9 mouse cellular contexts compared by ENCODE assay signal in the genomic region with DNA sequence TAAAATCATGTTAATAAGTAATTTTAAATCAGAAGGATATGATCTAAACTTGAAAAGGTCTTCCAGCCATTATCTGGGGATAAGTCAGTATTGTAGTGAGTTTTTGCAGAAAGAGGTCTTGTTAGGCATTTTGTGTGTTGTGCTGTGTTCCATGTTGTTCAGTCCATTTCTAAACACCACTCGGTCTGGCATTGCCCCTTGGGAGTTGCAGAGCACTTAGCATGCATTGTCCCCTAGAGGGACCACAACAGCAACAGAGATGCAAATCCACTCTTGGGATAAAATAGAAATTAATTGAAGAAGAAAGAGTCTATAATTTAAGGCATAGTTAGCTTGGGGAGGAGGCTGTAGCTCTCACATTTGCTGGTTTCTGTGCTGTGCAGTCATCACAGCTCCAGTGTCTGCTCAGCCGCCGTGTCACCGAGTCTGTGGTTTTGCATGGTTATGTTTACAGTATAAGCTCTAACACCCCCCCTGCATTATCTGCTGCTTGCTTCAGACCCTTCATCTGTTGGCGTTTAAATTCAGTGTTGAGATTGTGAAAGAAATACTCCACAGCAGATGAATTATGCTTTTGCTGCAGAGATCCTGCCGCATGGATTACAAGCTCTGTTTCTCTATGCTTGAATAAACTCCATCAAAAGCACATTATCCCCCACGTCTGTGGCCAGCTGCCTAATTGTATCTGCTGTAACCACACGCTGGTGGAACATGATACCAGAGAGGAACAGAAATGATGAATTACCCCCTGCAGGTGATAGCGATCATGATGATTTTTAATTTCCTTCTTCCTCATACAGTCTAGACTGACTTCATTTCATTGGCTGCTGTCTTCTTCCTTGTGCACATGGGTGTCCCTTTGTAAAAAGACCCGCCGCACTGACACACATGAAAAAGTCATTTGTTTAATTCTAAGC.
DNase-seq lines count a peak whose midpoint lies in the region; ATAC-seq and TF ChIP-seq lines count a peak whose summit lies in the region.
"Had no signal": no experiment of that assay in that cellular context is flagged by ENCODE, and none has a peak within 500 bp of the region (broad histone marks: within the 10 kb centered on the region; RNA-seq: fewer than 3 reads in every experiment).

No protein-coding gene starts in this region.

- peak; percentile 77 for ATAC-seq in neural tube, embryonic 11.5 days (ENCODE audit: insufficient read depth, low FRiP score, low TSS enrichment)
- ATAC-seq in embryonic facial prominence, embryonic 15.5 days (ENCODE audit: insufficient number of reproducible peaks, low FRiP score, low TSS enrichment, low read depth), result 0 out of 2 replicates have a peak, but pooled peaks have one; percentile 51
- ATAC-seq in neural tube, embryonic 12.5 days (ENCODE audit: low FRiP score, low read depth), result peak; percentile 86

- H3K9me3 ChIP-seq in neural tube, embryonic 11.5 days (ENCODE audit: control insufficient read depth, low read length), result no peaks in the 10 kb centered on the region
- no peaks in the 10 kb centered on the region for H3K9me3 ChIP-seq in embryonic facial prominence, embryonic 15.5 days (replicated peaks)
- no peaks in the 10 kb centered on the region for H3K9me3 ChIP-seq in neural tube, embryonic 12.5 days
- H3K9me3 ChIP-seq: limb, embryonic 12.5 days had no signal

- H3K4me1 ChIP-seq in neural tube, embryonic 11.5 days (ENCODE audit: control insufficient read depth, insufficient read depth, low read length), result 0 out of 2 replicates have a peak, but pooled peaks cover 3% of the 10 kb centered on the region
- H3K4me1 ChIP-seq in embryonic facial prominence, embryonic 15.5 days, result peaks cover 7% of the 10 kb centered on the region; the same call in 1 of the 2 replicates
- peaks cover 10% of the 10 kb centered on the region for H3K4me1 ChIP-seq in neural tube, embryonic 12.5 days

- intact Hi-C loops in gastrocnemius, postnatal 14 days (cut with DNase I; ENCODE audit: low total_unique reads), result no loop called here
- intact Hi-C loops in gastrocnemius, adult 2 months (cut with DNase I), result no loop called here

- H3K9ac ChIP-seq in neural tube, embryonic 11.5 days (ENCODE audit: low read length), result no peak overlapping the region
- no peak overlapping the region for H3K9ac ChIP-seq in embryonic facial prominence, embryonic 15.5 days
- H3K9ac ChIP-seq in neural tube, embryonic 12.5 days, result no peak overlapping the region
- H3K9ac ChIP-seq: limb, embryonic 12.5 days had no signal

- peak; percentile 58 for DNase-seq in neural tube, embryonic 11.5 days (ENCODE audit: low spot score)
- DNase-seq in neural tube, embryonic 10.5 days (ENCODE audit: extremely low spot score, low spot score), result no peak
- peak; percentile 33 to 52 for DNase-seq in layer of hippocampus, adult 2 months (ENCODE audit: low spot score in 2 of 2)
- DNase-seq in gastrocnemius, postnatal 14 days, result no peak
- no peak for DNase-seq in cerebellum, adult 11 months
- DNase-seq in gastrocnemius, adult 2 months, result no peak

- 46% methylated on average over 11 of the region's 11 CpGs for WGBS in neural tube, embryonic 11.5 days
- WGBS in embryonic facial prominence, embryonic 15.5 days, result 25% methylated on average over 11 of the region's 11 CpGs
- 41% methylated on average over 11 of the region's 11 CpGs for WGBS in neural tube, embryonic 12.5 days

- TF ChIP-seq CTCF in layer of hippocampus, adult 2 months (conservative IDR thresholded peaks at IDR 0.05), result peak; percentile 41; the same call in 1 of the 2 replicates
- no peak for TF ChIP-seq CTCF in gastrocnemius, adult 2 months (IDR thresholded peaks at IDR 0.05)

- no peak overlapping the region for H3K4me3 ChIP-seq in neural tube, embryonic 11.5 days (ENCODE audit: low read depth, low read length)
- H3K4me3 ChIP-seq in embryonic facial prominence, embryonic 15.5 days (replicated peaks), result no peak overlapping the region
- peak overlapping the region; percentile 43 for H3K4me3 ChIP-seq in layer of hippocampus, adult 2 months
- H3K4me3 ChIP-seq in neural tube, embryonic 12.5 days, result no peak overlapping the region
- H3K4me3 ChIP-seq in gastrocnemius, adult 2 months, result no peak overlapping the region
- H3K4me3 ChIP-seq: limb, embryonic 12.5 days had no signal

- H3K27ac ChIP-seq in neural tube, embryonic 11.5 days (ENCODE audit: low read depth, low read length), result 0 out of 2 replicates have a peak overlapping the region, but pooled peaks have one; percentile 58
- no peak overlapping the region for H3K27ac ChIP-seq in embryonic facial prominence, embryonic 15.5 days (replicated peaks)
- H3K27ac ChIP-seq in layer of hippocampus, adult 2 months, result peak overlapping the region; percentile 70
- peak overlapping the region; percentile 59; the same call in 1 of the 2 replicates for H3K27ac ChIP-seq in neural tube, embryonic 12.5 days
- no peak overlapping the region for H3K27ac ChIP-seq in gastrocnemius, adult 2 months
- H3K27ac ChIP-seq: limb, embryonic 12.5 days had no signal

- H3K36me3 ChIP-seq in neural tube, embryonic 11.5 days (ENCODE audit: control insufficient read depth, insufficient read depth, low read length), result no peaks in the 10 kb centered on the region
- peaks cover 7% of the 10 kb centered on the region; the same call in 1 of the 2 replicates for H3K36me3 ChIP-seq in embryonic facial prominence, embryonic 15.5 days
- peaks cover 4% of the 10 kb centered on the region; the same call in 1 of the 2 replicates for H3K36me3 ChIP-seq in neural tube, embryonic 12.5 days

- no peaks in the 10 kb centered on the region for H3K27me3 ChIP-seq in neural tube, embryonic 11.5 days (ENCODE audit: control insufficient read depth, insufficient read depth, low read length)
- H3K27me3 ChIP-seq in embryonic facial prominence, embryonic 15.5 days, result no peaks in the 10 kb centered on the region
- no peaks in the 10 kb centered on the region for H3K27me3 ChIP-seq in neural tube, embryonic 12.5 days (replicated peaks)
- H3K27me3 ChIP-seq: limb, embryonic 12.5 days had no signal

- H3K4me2 ChIP-seq in neural tube, embryonic 11.5 days (ENCODE audit: low read depth), result no peak overlapping the region
- 0 out of 2 replicates have a peak overlapping the region, but pooled peaks have one; percentile 13 for H3K4me2 ChIP-seq in embryonic facial prominence, embryonic 15.5 days (replicated peaks)
- H3K4me2 ChIP-seq in neural tube, embryonic 12.5 days (replicated peaks), result peak overlapping the region; percentile 12
- H3K4me2 ChIP-seq: limb, embryonic 12.5 days had no signal

Comparison
In these comparisons a context has a peak if more than half of its experiments do, and no peak if none do; other contexts are left out.
1. DNase-seq: peak in neural tube, embryonic 11.5 days (single experiment) and layer of hippocampus, adult 2 months (2 of 2); none in neural tube, embryonic 10.5 days (single experiment), gastrocnemius, postnatal 14 days (single experiment), cerebellum, adult 11 months (single experiment) and gastrocnemius, adult 2 months (single experiment).
2. H3K27ac ChIP-seq: peak in neural tube, embryonic 11.5 days (single experiment), layer of hippocampus, adult 2 months (single experiment) and neural tube, embryonic 12.5 days (single experiment); none in embryonic facial prominence, embryonic 15.5 days (single experiment) and gastrocnemius, adult 2 months (single experiment).
3. Peak in every context shown above with its lines, with median percentiles within 50 percentile points of each other: ATAC-seq.